Mouse (Mus musculus) spleen, adult 2 months (tissue): Measurements from ENCODE around the gene Coq10b. TPM values are rescaled to one million over a fixed set of nuclear protein-coding genes. Genes with fewer than 3 reads are reported as not detected.
A peak's percentile ranks its signal among the peaks of the same experiment; 100 is the strongest.
"Not testable (repeated sequence)": the region's sequence is repeated elsewhere in the genome, so short reads cannot be mapped to it uniquely, and the experiment has no call there.

Experiments
- DNase-seq, 2 experiments: peaks; one replicate each; pipeline versions ENCODE4 v3.0.0 to v3.0.0-alpha.2; 2012 to 2021; ENCODE audit warnings: low spot score in 2 of 2, low read depth in 1 of 2
- H3K27ac ChIP-seq: fragments of 200-500 bp; 2 replicates; pipeline ENCODE4 v1.5.1; 2012; ENCODE audit warnings: low read length, inconsistent platforms; ENCODE audit not compliant: insufficient read depth
- H3K27me3 ChIP-seq: fragments of 200-500 bp; 2 replicates; pipeline ENCODE4 v1.6.1; 2012; ENCODE audit warnings: mild to moderate bottlenecking, moderate library complexity, low read length, inconsistent platforms; ENCODE audit not compliant: control insufficient read depth, insufficient read depth
- H3K36me3 ChIP-seq: fragments of 200-500 bp; 2 replicates; pipeline ENCODE4 v1.6.1; 2012; ENCODE audit warnings: mild to moderate bottlenecking, low read length, inconsistent platforms; ENCODE audit not compliant: control insufficient read depth, insufficient read depth
- H3K4me1 ChIP-seq: fragments of 200-500 bp; 2 replicates; pipeline ENCODE4 v1.6.1; 2011; ENCODE audit warnings: inconsistent platforms; ENCODE audit not compliant: control insufficient read depth, insufficient read depth, insufficient read length
- H3K4me3 ChIP-seq: fragments of 200-500 bp; 2 replicates; pipeline ENCODE4 v1.5.1; 2011; ENCODE audit warnings: mild to moderate bottlenecking, inconsistent platforms; ENCODE audit not compliant: insufficient read depth, insufficient read length; ENCODE audit errors: extremely low read depth
- CTCF ChIP-seq: fragments of 200-500 bp; IDR thresholded peaks from 2 replicates; pipeline ENCODE4 v1.5.1; 2011; ENCODE audit warnings: mild to moderate bottlenecking, inconsistent platforms; ENCODE audit not compliant: insufficient read depth, insufficient read length, insufficient replicate concordance; ENCODE audit errors: extremely low read depth
- POLR2A ChIP-seq: fragments of 200-500 bp; IDR thresholded peaks from 2 replicates; pipeline ENCODE4 v1.6.1; 2011; ENCODE audit warnings: low read depth, low read length, inconsistent platforms
- WGBS: fragments of 180-500 bp; shearing (Covaris S2); methylation state at CpG from one replicate; pipeline ENCODE4 v1.1.7; 2018; 5-methylcytosine and 5-hydroxymethylcytosine counted together
- polyA plus RNA-seq: library from polyadenylated mRNA; depleted of rRNA; stranded (reverse); fragments of >200 nt; gene quantifications from 2 replicates; pipeline ENCODE4 v1.2.3, GENCODE M21; 2012; rRNA removed

Gene Coq10b
- 3.1 and 3.3 TPM in 2 replicates for polyA plus RNA-seq

- Histone ChIP-seq H3K36me3 (0 out of 2 replicates have a peak, but pooled peaks cover 2% of the 10 kb centered on the region), H3K4me1 (peaks cover 4% of the 10 kb centered on the region; the same call in 1 of the 2 replicates), H3K4me3 (peak within 1 kb of the TSS; percentile 83), H3K27ac (peak within 1 kb of the TSS; percentile 88), H3K27me3 (peaks cover 1% of the 10 kb centered on the region; the same call in 1 of the 2 replicates)
- DNase-seq = peak; percentile 97 to 98
- under 1% methylated on average over 46 of the region's 46 CpGs for WGBS
- no peak for TF ChIP-seq CTCF
- peak; percentile 47 for TF ChIP-seq POLR2A
Observed at GRCm38 (mm10) chr1:55052355-55052953, at the start of gene Coq10b. Gene Coq10b (plus strand): TSS chr1:55052770.

- H3K27me3 ChIP-seq, H3K4me1 ChIP-seq, H3K27ac ChIP-seq, DNase-seq, H3K4me3 ChIP-seq: not testable (repeated sequence)
- H3K36me3 ChIP-seq = peaks cover 39% of the 10 kb centered on the region
- 81% methylated on average over 2 of the region's 2 CpGs for WGBS
Observed at GRCm38 (mm10) chr1:55008313-55008712, 44.3 kb upstream of the Coq10b start.

- DNase-seq = no peak
- WGBS = 42% methylated on average over 3 of the region's 3 CpGs
- Histone ChIP-seq H3K27ac (no peak overlapping the region), H3K4me1 (no peaks in the 10 kb centered on the region), H3K27me3 (no peaks in the 10 kb centered on the region), H3K4me3 (no peak overlapping the region), H3K36me3 (peaks cover 38% of the 10 kb centered on the region)
- no peak for TF ChIP-seq POLR2A
- TF ChIP-seq CTCF = no peak
Observed at GRCm38 (mm10) chr1:55012513-55012912, 40.1 kb upstream of the Coq10b start.

GRCm38 (mm10) chr1:55021907-55022306 is 30.7 kb upstream of the Coq10b start:
- Histone ChIP-seq H3K27me3 (no peaks in the 10 kb centered on the region), H3K27ac (no peak overlapping the region), H3K4me1 (peaks cover 10% of the 10 kb centered on the region), H3K36me3 (peaks cover 11% of the 10 kb centered on the region), H3K4me3 (no peak overlapping the region)
- DNase-seq = no peak
- no peak for TF ChIP-seq POLR2A

GRCm38 (mm10) chr1:55025656-55026430 is 26.7 kb upstream of the Coq10b start:
- Histone ChIP-seq H3K27me3 (no peaks in the 10 kb centered on the region), H3K36me3 (no peaks in the 10 kb centered on the region), H3K27ac (peak overlapping the region; percentile 100; the same call in 1 of the 2 replicates), H3K4me1 (peaks cover 14% of the 10 kb centered on the region; the same call in 1 of the 2 replicates), H3K4me3 (peak overlapping the region; percentile 98)
- TF ChIP-seq POLR2A (no peak), CTCF (no peak)
- 0% methylated on average over 10 of the region's 10 CpGs for WGBS
- DNase-seq = no peak

- H3K27me3 ChIP-seq = no peaks in the 10 kb centered on the region
- H3K27ac ChIP-seq = peak overlapping the region; percentile 100
- H3K4me3 ChIP-seq = peak overlapping the region; percentile 98
- under 1% methylated on average over 55 of the region's 55 CpGs for WGBS
- DNase-seq = peak in 1 of 2 experiments; percentile 40
- peaks cover 18% of the 10 kb centered on the region; the same call in 1 of the 2 replicates for H3K4me1 ChIP-seq
- no peak for TF ChIP-seq CTCF
- TF ChIP-seq POLR2A = no peak
- no peaks in the 10 kb centered on the region for H3K36me3 ChIP-seq
Observed at GRCm38 (mm10) chr1:55026444-55027252, 25.9 kb upstream of the Coq10b start.

- no peaks in the 10 kb centered on the region for H3K27me3 ChIP-seq
- 2% methylated on average over 46 of the region's 46 CpGs for WGBS
Observed at GRCm38 (mm10) chr1:55027253-55027801, 25.2 kb upstream of the Coq10b start, which contains the start of gene Sf3b1. Gene Sf3b1 (minus strand): TSS chr1:55027481.

More at GRCm38 (mm10) chr1:55027253-55027801, 25.2 kb upstream of the Coq10b start, which contains the start of gene Sf3b1:
- TF ChIP-seq POLR2A (peak; percentile 87), CTCF (no peak)
- peak within 1 kb of the TSS; percentile 98 for H3K4me3 ChIP-seq
- peak within 1 kb of the TSS; percentile 100 for H3K27ac ChIP-seq
- no peaks in the 10 kb centered on the region for H3K36me3 ChIP-seq
- peaks cover 18% of the 10 kb centered on the region; the same call in 1 of the 2 replicates for H3K4me1 ChIP-seq
- peak; percentile 91 to 95 for DNase-seq
